Comparison of ENCODE assay signal across 8 mouse cellular contexts in the genomic region with DNA sequence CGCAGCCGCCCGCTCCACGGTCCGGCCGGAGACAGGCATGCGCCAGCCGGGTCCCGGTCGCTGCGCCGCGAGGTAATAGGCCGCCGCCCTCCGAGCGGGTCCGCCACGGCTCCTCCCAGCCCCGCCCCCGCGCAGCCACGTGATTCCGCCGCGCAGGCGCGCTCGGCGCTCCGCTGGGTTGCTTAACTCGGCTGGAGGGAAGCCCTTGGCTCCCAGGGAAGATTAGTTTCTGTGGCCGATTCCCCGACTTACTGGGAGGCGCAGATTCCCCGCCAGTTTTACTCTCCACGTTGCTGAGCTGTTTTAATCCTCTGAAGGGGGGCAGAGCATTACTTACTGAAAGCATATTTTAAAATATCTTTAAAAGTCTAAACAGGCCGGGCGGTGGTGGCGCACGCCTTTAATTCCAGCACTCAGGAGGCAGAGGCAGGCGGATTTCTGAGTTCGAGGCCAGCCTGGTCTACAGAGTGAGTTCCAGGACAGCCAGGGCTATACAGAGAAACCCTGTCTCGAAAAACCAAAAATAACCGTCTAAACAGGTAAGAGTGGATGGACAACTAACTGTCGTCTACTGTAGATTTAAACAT. TPM values are rescaled to one million over a fixed set of nuclear protein-coding genes. Genes with fewer than 3 reads are reported as not detected.
A peak's percentile ranks its signal among the peaks of the same experiment; 100 is the strongest.
DNase-seq lines count a peak whose midpoint lies in the region; ATAC-seq and TF ChIP-seq lines count a peak whose summit lies in the region.

A gene (minus strand): TSS at position 69 of the 587 bp plus-strand sequence.

- TF ChIP-seq EP300 in lung, postnatal 0 days (IDR thresholded peaks at IDR 0.05) = no peak

- no peaks in the 10 kb centered on the region for H3K9me3 ChIP-seq in hindbrain, embryonic 12.5 days (replicated peaks)
- no peaks in the 10 kb centered on the region for H3K9me3 ChIP-seq in lung, postnatal 0 days (ENCODE audit: low read length)

- WGBS in hindbrain, embryonic 12.5 days = 15% methylated on average over 41 of the region's 46 CpGs
- 13% methylated on average over 39 of the region's 46 CpGs for WGBS in lung, postnatal 0 days

- peaks cover 26% of the 10 kb centered on the region for H3K36me3 ChIP-seq in hindbrain, embryonic 12.5 days
- H3K36me3 ChIP-seq in lung, postnatal 0 days (ENCODE audit: insufficient read depth, low read length) = peaks cover 6% of the 10 kb centered on the region; the same call in 1 of the 2 replicates

- peaks cover 23% of the 10 kb centered on the region for H3K4me1 ChIP-seq in hindbrain, embryonic 12.5 days
- H3K4me1 ChIP-seq in lung, postnatal 0 days (ENCODE audit: insufficient read depth, low read depth, low read length) = no peaks in the 10 kb centered on the region

- peak within 1 kb of the TSS; percentile 62 for H3K4me2 ChIP-seq in hindbrain, embryonic 12.5 days (replicated peaks)
- peak within 1 kb of the TSS; percentile 69 for H3K4me2 ChIP-seq in lung, postnatal 0 days (replicated peaks; ENCODE audit: low read depth, low read length)

- H3K4me3 ChIP-seq in hindbrain, embryonic 12.5 days = peak within 1 kb of the TSS; percentile 47
- H3K4me3 ChIP-seq in lung, postnatal 0 days (ENCODE audit: low read depth, low read length) = peak within 1 kb of the TSS; percentile 44

- no peaks in the 10 kb centered on the region for H3K27me3 ChIP-seq in hindbrain, embryonic 12.5 days
- H3K27me3 ChIP-seq in lung, postnatal 0 days (replicated peaks; ENCODE audit: insufficient read depth, low read length) = no peaks in the 10 kb centered on the region

- TF ChIP-seq CTCF in lung, postnatal 0 days (IDR thresholded peaks at IDR 0.05) = no peak

- ATAC-seq in hindbrain, embryonic 12.5 days (ENCODE audit: low FRiP score) = peak; percentile 98
- peak; percentile 98 for ATAC-seq in lung, postnatal 0 days

- DNase-seq in NIH3T3 (ENCODE audit: low read depth) = peak; percentile 99
- DNase-seq in cerebellum, postnatal 10 days = peak; percentile 98 to 99
- peak; percentile 85 to 93 for DNase-seq in frontal cortex, postnatal 10 days (ENCODE audit: low spot score in 2 of 2)
- peak; percentile 95 to 98 for DNase-seq in layer of hippocampus, postnatal 10 days (ENCODE audit: low spot score in 2 of 2)
- peak; percentile 97 for DNase-seq in lung, postnatal 0 days (ENCODE audit: low spot score)
- DNase-seq in ovary, postnatal 10 days (ENCODE audit: low spot score) = peak; percentile 92
- DNase-seq in thymus, postnatal 0 days (ENCODE audit: low spot score) = peak; percentile 93

- peak within 1 kb of the TSS; percentile 57 for H3K27ac ChIP-seq in hindbrain, embryonic 12.5 days
- no peak within 1 kb of the TSS; the same call in 1 of the 2 replicates for H3K27ac ChIP-seq in lung, postnatal 0 days (ENCODE audit: low read length)

- peak within 1 kb of the TSS; percentile 72 for H3K9ac ChIP-seq in hindbrain, embryonic 12.5 days
- peak within 1 kb of the TSS; percentile 34 for H3K9ac ChIP-seq in lung, postnatal 0 days (replicated peaks; ENCODE audit: low read depth)

RNA-seq across cellular contexts. Expression of the gene that starts here (rescaled TPM):
- 40.2 and 46.0 TPM in 2 replicates for polyA plus RNA-seq in hindbrain, embryonic 12.5 days (2016; fragmentation: Nextera tagmentation; extraction: Ambion mirVana)
- total RNA-seq in layer of hippocampus, postnatal 10 days (2021) = 10 to 100 TPM; 31.1 to 34.6 TPM
- polyA plus RNA-seq in lung, postnatal 0 days (2015; fragmentation: Nextera tagmentation; extraction: Ambion mirVana) = 16.7 and 17.2 TPM in 2 replicates
- 8.1 and 8.4 TPM in 2 replicates for polyA plus RNA-seq in thymus, postnatal 0 days (2015; fragmentation: Nextera tagmentation; extraction: Ambion mirVana)
